Mouse (Mus musculus) retina, adult 2 months (tissue): ENCODE results near the gene Morc2b.
"Not testable (repeated sequence)": the region's sequence is repeated elsewhere in the genome, so short reads cannot be mapped to it uniquely, and the experiment has no call there.

ENCODE experiments used
- DNase-seq: peaks from one replicate; pipeline ENCODE4 v3.0.0-alpha.2; 2012; ENCODE audit warnings: low read depth, low spot score

The Morc2b gene

GRCm38 (mm10) chr17:33139261-33139820 is at the start of gene Morc2b:
TSS of gene Morc2b (minus strand) at chr17:33139683.
- no peak for DNase-seq

GRCm38 (mm10) chr17:33168147-33168546 is 28.7 kb upstream of the Morc2b start, which contains the start of gene Olfr55:
TSS of gene Olfr55 (plus strand) at chr17:33168447.
- not testable (repeated sequence) for DNase-seq

GRCm38 (mm10) chr17:33126257-33126656 is 13.2 kb downstream of the Morc2b start:
- DNase-seq = no peak

- DNase-seq = no peak
Observed at GRCm38 (mm10) chr17:33124546-33124945, 14.9 kb downstream of the Morc2b start.

DNA sequence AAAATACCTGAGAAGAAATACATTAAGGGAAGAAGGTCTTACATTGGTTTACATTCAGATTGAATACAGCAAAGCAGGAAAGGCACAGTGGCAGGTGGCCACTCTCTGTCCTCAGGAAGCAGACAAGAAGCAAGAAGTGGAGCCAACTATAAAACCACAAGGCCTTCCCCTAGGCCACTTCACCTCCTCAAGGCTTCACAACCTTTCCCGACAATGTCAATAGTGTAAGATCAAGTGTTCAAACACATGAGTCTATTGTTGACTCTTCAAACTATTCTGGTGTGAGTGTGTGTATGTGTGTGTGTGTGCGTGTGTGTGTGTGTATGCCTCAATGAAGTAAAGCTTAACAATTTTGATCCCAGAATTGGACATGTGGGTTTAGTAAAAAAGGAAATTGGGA is 42.1 kb downstream of the Morc2b start:
- no peak for DNase-seq

DNA sequence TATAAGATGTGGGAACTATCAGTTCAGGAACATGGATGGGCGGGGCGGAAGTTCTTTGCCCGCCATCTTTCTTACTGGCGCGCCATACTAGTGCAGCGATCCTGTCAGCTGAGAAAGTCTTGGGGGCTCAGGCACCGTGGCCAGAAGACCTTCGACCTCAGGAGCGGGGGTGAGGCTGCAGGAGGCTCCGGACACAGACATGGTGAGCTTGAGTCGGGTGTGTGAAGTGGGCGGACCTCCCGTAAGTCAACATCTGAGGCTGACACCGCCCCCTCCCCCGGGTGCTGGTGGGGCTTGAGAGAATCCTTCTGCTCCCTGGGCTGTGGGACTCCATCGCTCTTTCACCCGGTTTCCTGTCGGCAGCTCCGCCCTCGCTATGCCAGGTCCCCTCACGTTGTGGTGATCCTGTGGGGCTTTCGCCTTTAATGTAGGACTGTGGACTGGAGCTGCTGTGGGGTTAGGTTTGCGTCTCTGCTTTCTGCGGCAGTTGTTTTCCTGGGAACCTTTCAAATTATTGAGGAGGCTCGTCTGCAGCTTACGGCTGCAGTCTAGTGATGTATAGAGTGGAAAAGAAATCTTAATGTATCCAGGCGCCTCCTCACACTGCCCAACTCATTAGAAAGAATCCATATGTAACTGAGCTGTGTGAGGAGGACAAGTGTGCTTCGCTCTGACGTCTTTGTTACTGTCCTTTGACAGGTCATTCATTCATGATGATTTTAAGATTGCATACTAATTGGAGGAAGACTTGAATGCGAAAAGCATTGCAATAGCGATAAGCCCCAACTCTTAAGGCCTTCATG is 46.9 kb downstream of the Morc2b start:
- DNase-seq = peak; percentile 69

DNA sequence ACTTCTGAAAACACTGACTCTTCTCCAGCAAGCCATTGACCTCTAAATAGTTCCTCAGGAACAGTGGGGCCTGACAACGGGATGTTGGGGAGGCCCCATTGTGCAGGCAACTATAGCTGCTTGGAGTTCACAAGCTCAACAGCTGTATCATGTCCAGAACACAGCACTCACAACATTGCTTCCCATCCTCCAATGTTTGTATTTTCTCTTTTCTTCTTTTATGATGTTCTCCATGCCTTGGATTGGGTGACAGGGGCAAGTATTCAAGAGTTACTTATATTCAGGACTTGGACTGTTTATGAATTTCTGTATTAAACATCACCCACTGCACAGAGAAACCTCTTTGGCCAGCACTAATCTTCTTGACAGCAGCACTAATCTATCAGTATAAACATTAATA is 47.9 kb downstream of the Morc2b start:
- no peak for DNase-seq

DNA sequence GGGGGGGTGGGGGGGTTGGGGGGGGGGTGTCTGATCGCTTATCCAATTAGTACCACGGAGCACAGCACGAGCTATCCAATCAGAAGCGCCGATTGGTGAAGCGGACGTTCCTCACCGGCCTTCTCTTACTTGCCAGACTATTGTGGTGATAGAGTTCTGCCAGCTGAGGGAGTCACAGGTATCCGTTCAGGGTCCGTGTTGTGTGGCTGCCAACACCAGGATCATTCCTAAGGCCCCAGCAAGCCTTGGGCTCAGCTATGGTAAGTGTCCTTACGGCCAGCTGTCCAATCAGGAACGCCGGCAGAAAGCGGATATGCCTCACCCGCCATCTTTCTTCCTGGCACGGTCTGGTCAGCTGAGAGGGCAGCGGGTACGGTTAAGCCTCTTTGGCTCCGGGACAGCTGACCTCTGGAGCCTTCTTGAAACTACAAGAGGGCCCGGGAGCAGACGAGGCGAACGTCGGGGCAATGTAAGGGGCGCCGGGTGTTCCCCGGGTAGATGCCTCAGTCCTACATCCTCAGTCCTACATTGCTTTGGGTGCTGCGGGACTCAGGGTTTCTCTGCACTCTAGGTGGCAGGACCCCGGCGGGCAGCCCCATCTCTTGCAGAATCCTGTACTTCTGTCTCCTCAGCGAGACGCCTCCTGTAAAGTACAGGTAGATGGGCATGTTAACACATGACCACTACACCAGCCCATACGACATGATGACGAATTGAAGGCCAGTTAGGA is 50.1 kb downstream of the Morc2b start, which contains the start of gene Zfp563:
TSS of gene Zfp563 (plus strand) at position 91 of the 730 bp plus-strand sequence.
- DNase-seq = peak; percentile 95

DNA sequence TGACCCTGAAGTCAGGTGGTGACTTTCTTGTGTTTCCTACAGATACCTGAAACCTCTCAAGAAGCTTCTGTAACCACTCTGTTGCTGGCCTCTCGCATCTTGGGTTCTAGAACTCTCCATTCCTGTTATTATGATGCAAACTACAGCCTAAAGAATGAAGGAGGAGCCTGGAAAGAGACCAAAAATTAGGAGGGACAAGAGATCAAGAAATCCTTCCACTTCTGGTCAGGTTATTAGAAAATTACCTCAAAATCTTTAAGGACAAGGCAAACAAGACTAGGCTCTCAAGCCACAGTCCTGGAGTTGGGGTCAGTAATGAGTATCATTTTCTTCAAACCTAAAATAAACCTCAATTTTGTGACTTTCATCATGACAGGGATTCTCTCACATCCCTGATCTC is 71.5 kb downstream of the Morc2b start, which contains the start of gene 4921501E09Rik:
TSS of gene 4921501E09Rik (minus strand) at position 101 of the 400 bp plus-strand sequence.
- no peak for DNase-seq
